Mouse (Mus musculus) T-helper 2 cell (primary cell): ENCODE results near the gene Acoxl.

ENCODE experiments used
- in situ Hi-C: fragments of 300-600 bp; cut with MboI, MseI; formaldehyde crosslinking; loops from one replicate; pipeline ENCODE4 v1.15.1; 2025; ENCODE audit warnings: high pct_unique_total_duplicates

The Acoxl gene

GRCm38 (mm10) chr2:127933531-127933931 is 94.9 kb downstream of the Acoxl start:
- in situ Hi-C loops, result no loop called here

GRCm38 (mm10) chr2:127937079-127937478 is 98.4 kb downstream of the Acoxl start:
- in situ Hi-C loops, result no loop called here

DNA sequence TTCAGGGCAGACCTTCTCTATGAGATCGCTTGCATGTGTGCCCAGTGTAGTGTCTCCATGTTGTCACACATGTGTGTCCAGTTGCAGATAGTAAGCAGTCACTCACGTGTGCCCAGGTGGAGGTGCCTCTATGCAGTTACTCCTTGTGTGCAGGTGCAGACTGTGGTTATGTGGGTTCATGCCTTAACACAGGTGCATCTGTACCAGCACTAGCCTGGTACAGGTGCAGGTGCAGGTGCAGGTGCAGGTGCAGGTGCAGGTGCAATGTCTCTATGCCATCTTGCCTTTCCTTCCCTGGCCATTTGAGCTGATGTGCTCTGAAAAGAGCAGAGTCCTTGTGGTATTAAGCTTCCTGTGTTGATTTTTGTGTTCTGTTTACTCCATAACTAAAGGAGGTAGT is 100.5 kb downstream of the Acoxl start:
- in situ Hi-C loops, result no loop called here

GRCm38 (mm10) chr2:127960579-127960978 is 121.9 kb downstream of the Acoxl start:
- in situ Hi-C loops, result loop anchor here (25.0 kb wide), 1 partner anchor 448 kb away; the partner anchor contains the start of gene Kcnip3

GRCm38 (mm10) chr2:127961154-127961553 is 122.5 kb downstream of the Acoxl start:
- in situ Hi-C loops, result loop anchor here (25.0 kb wide), 1 partner anchor 449 kb away; the partner anchor contains the start of gene Kcnip3

GRCm38 (mm10) chr2:127961802-127962433 is 123.2 kb downstream of the Acoxl start:
- in situ Hi-C loops, result loop anchor here (25.0 kb wide), 1 partner anchor 450 kb away; the partner anchor contains the start of gene Kcnip3

DNA sequence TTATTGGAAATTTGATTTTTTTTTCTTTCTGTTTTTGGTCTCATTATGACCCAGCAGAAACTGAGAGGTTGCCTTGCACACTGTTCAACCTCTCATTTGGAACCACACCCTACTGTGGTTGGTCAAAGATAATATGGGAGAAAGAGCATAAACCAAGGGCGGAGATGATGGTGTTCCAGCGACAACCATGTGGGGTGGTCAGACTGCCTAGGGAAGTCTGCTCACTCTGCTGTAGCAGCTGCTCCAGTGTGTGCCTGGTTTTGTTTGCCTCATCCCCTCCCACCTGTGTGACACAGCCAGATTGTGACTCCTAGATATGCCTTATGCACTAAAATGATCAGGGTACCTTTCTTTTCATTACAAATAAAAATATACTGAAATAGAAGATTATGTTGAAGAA is 130.3 kb downstream of the Acoxl start:
- in situ Hi-C loops, result loop anchor here (25.0 kb wide), 1 partner anchor 457 kb away; the partner anchor contains the start of gene Kcnip3

DNA sequence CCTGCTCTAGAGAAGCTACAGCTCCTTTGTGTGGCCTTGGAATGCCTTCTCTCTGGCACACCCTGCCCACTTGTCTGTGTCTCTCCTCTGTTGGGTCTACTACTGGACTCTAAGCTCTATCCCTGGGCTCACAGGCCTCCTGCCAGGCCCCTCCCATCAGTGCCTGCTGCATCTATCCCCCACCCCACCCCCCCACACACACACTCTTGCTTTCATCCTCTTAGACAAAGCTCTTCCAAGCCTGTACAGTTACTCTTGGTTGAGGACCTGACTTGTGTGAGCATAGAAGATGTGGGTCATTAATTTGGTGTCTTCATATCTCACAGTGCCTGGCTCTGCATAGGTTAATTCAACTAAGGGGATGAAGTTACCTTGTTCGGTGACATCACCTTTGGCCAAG is 137.6 kb downstream of the Acoxl start:
- in situ Hi-C loops, result no loop called here

DNA sequence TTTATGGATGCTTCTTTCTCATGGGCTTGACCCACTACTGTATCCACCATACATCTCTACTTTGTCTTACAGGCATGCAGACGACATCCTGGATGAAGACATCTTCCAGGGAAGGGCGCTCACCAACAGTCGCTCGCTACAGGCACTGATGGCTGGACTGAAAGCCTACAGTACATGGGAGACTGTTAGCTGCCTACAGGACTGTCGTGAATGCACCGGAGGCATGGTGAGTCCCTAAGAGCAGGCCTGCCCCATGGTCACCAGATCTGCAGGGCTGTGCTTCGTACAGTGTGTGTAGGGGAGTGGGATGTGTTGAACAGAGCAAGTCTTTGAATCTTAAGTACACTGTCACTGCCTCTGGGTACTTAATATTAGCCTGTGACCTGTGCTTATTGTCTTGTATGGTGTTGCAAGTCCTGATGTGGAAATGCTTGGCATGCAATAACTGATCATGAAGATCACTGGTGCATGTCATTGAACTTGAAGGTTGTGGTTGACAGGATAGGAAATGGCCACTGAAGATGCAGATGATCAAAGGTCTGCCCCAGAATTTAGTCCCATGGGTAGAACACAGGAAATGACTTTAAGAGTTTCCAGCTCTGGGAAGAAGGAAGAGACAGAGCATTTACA is 140.0 kb downstream of the Acoxl start:
- in situ Hi-C loops, result no loop called here

- in situ Hi-C loops, result no loop called here
These were observed 143.9 kb downstream of the Acoxl start for GRCm38 (mm10) chr2:127982610-127983009.

DNA sequence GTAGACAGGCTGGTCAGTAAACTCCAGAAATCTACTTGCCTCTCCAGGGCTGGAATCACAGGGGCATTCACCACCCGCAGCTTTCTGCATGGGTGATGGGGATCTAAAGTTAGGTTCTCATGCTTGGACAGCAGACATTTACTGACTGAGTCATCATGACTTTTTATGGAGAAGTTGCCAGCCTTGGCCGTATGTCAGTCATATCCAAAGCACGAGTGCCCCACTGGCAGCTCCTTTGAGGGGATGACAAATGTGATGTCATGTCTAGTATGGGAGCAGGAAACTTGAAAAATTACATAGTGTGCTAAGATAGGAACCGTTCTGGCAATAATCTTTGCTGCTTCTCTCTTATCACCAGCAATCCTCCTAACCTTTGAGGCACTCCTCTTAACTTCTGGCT is 144.6 kb downstream of the Acoxl start:
- in situ Hi-C loops, result no loop called here

- in situ Hi-C loops, result no loop called here
These were observed 145.3 kb downstream of the Acoxl start for GRCm38 (mm10) chr2:127983981-127984380.

DNA sequence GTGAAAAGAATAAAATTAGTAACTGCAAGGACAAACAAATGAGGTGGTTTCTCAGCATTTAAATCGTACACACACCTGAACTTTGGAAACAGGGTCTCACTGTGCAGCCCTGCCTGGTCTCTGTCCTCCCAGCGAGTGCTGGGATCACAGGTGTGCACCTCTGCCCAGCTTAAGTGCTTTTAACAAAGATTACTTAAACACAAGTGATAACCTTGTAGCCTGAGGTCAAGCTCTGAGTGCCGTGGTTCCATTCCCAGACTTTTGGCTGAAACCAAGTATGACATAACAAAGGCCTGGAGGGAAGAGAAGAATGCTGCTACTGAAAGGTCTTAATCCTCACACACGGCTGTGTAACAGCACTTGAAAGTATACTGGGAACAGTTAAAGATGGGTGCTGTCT is 149.0 kb downstream of the Acoxl start:
- in situ Hi-C loops, result no loop called here

DNA sequence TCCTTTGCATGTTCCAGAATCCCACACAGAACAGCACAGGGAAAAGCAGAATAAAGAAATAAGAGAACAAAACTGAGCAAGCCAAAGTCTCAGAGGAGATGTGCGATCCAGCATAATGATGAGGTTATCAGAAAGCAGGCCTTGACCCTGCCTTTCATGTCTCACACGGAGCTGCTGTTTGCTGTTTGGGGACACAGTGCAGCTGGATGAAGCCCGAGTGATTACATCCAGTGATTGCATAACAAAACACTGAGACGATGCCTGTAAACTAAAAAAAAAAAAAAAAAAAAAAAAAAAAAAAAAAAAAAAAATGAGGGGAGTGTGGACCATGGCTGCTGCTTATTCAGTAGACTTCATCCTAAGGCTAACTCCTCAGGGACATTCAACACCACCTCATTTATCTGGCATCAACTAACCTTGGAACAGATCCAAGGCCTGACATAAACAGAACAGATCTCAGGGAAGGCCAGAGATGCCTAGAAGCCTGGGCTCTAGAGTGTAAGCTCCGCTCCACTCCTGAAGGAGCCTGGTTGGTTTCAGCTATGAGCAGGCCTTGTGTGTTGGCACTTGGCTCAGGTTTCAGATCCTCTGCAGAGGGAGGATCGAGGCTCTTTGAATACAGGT is 152.3 kb downstream of the Acoxl start:
- in situ Hi-C loops, result no loop called here

DNA sequence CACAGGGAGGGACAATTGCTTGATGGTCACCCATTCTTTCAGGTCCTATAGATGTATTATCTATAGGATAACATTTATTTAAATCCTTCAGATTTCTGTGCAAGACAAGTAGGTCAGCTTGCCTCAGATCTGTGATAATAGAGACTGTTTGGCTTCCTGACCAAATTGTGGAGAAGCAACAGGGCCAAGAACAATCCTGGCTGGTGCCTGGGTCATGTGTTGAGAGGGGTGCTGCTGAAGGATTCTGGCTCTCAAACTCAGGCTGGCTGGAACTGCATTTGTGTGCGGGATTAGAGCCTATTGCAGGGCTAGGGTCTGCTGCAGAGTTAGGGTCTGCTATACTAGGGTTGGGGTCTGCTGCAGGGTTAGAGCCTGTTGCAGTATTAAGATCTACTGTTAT is 153.0 kb downstream of the Acoxl start:
- in situ Hi-C loops, result no loop called here

DNA sequence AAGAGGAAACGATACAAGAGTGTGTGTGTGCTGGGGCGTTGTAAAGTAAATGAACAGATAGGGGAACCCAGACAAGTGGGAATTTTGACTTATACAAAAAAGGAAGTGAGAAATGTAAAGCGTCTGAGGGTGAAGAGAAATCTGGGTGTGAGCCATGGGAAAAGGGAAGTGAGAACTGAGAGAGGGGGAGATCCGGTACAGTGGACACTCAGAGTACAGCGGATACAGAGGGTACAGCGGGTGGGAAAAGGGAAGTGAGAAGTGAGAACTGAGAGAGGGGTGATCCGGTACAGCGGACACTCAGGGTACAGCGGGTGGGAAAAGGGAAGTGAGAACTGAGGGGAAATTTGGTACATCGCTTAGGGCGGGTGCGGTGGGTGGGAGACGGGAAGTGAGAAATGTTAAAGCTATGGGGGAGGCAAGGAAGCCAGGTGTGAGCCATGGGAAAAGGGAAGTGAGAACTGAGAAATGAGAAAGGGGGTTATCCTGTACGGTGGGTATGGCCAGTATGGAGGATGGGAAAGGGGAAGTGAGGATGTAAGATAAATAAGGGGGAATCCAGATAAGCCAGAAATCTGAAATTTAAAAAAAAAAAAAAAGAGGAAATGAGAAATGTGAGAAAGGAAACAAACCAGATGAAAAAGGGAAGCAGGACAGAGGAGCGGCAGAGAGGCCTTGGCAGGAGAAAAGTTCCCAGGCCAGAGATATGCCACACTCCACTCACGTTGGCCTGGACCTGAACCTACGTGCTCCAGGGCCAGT is 170.2 kb downstream of the Acoxl start:
- in situ Hi-C loops, result no loop called here

DNA sequence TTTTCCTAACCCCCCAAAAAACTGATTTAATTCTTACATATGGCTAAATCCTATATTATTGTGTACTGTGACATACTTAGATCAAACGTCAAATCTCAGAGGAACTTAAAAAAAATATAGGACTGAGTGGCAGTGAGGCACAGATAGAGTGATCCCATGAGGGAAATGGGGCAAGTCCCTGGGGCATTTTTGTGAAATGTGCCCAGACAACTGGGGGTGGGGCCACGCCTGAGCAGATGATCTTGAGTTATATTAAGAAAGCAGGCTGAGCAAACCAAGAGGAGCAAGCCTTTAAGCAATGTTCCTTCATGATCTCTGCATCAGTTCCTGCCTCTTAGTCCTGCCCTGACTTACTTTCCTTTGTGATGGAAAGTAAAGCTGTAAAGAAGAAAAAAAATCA is 175.9 kb downstream of the Acoxl start:
- in situ Hi-C loops, result no loop called here

GRCm38 (mm10) chr2:128015602-128016001 is 176.9 kb downstream of the Acoxl start:
- in situ Hi-C loops, result no loop called here

DNA sequence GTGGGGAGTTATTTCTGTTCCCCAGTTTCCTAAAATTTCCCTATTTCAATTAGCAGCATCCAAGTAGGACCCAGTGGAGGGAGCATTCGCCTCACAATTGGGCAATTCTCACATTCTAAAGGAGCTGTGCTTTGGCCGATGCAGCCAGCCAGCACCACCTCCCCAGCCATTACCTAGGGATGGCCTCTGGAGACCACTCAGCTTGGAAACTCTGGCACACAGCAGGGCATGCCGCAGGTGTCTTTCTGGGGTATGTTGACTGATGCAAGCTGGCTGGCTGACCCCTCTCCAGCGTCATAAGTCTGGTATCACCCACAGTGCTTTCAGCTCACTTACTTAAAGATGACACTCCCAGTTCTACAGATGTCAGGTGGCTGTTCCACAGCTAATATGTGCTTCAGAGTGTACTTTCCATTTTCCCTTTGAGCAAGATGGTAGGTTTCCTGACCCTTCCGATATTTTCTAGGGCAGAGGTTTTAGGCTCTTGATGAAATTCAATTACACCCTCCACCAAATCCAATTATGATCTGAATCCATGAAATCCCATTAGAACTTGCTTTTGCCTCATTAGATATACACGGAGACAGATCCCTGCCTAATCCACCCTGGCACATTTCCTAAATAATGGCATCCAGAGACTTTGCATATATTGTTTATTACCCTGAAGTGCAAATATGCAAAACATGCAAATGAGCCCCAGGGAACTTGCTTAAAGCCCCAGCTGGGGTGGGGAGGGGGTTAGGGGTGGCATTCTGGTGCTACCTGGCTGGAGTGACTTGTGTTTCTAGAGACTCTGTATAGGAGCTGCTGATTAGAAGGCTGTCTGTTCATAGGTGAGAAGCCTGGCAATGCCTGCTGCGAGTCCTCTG is 181.6 kb downstream of the Acoxl start:
- in situ Hi-C loops, result loop anchor here (5.0 kb wide), 1 partner anchor 68 kb away; no protein-coding TSS in a partner anchor

- in situ Hi-C loops, result loop anchor here (5.0 kb wide), 1 partner anchor 69 kb away; no protein-coding TSS in a partner anchor
These were observed 182.2 kb downstream of the Acoxl start for GRCm38 (mm10) chr2:128020908-128021193.

DNA sequence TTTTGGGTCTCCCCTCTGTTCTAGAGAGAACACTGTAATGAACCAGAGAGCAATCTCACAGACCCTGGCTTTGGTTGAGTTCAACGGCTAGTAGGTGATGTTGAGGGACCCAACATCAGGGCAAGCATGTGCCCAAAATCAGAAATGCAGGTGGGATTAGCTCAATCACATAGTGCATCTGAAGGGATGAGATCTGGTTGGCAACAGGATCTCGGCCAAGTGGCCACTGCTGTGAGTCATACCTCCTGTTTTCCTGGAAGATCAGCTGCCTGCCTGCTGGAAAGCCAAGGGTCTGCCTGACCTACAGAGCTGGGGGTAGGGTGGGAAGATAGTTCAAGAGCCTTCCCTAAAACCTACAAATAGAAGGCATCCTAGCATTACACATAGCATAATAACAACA is 185.2 kb downstream of the Acoxl start:
- in situ Hi-C loops, result loop anchor here (5.0 kb wide), 1 partner anchor 72 kb away; no protein-coding TSS in a partner anchor
